In genomic region chr4:56845896-56846533, GRCm38 (mm10) we compare ENCODE assay signal across 25 mouse cellular contexts. TPM values are rescaled to one million over a fixed set of nuclear protein-coding genes. Genes with fewer than 3 reads are reported as not detected.
DNase-seq lines count a peak whose midpoint lies in the region; ATAC-seq and TF ChIP-seq lines count a peak whose summit lies in the region.
"Had no signal": no experiment of that assay in that cellular context is flagged by ENCODE, and none has a peak within 500 bp of the region (broad histone marks: within the 10 kb centered on the region; RNA-seq: fewer than 3 reads in every experiment).

No protein-coding gene starts in this region.

- DNase-seq in 3T3-L1 (ENCODE audit: low read depth, low spot score) (peak; percentile 48), ES-E14 (ENCODE audit: low read depth, low spot score) (peak; percentile 85)
- no peak for DNase-seq in spleen, postnatal 14 days (ENCODE audit: low spot score in 2 of 2)
- DNase-seq in hindbrain, embryonic 14.5 days (ENCODE audit: low spot score) = no peak
- DNase-seq in left cerebral cortex, postnatal 25 days (ENCODE audit: low spot score in 2 of 2) = no peak
- DNase-seq: adrenal gland, postnatal 10 days; B cell, adult 2 months; cerebellum, adult 11 months; cerebellum, postnatal 14 days; heart, postnatal 14 days; kidney, adult 8-10 months; kidney, postnatal 4 days; retina, postnatal 1 day; thymus, adult 2 months had no signal

- 65% methylated on average over 12 of the region's 12 CpGs for WGBS in hindbrain, embryonic 15.5 days
- 62% methylated on average over 12 of the region's 12 CpGs for WGBS in hindbrain, embryonic 12.5 days
- WGBS in embryonic facial prominence, embryonic 15.5 days = 58% methylated on average over 12 of the region's 12 CpGs
- 68% methylated on average over 12 of the region's 12 CpGs for WGBS in hindbrain, embryonic 14.5 days

- peaks cover 4% of the 10 kb centered on the region; the same call in 1 of the 2 replicates for H3K4me1 ChIP-seq in hindbrain, embryonic 15.5 days (replicated peaks)
- peaks cover 3% of the 10 kb centered on the region; the same call in 1 of the 2 replicates for H3K4me1 ChIP-seq in hindbrain, embryonic 12.5 days
- peaks cover 4 to 11% of the 10 kb centered on the region in 2 experiments; a peak in 2 of 4 replicates for H3K4me1 ChIP-seq in ES-E14 (ENCODE audit: control insufficient read depth in 2 of 2, insufficient read depth in 2 of 2, low read length in 2 of 2, poor library complexity in 1 of 2)
- peaks cover 5% of the 10 kb centered on the region; the same call in 1 of the 2 replicates for H3K4me1 ChIP-seq in embryonic facial prominence, embryonic 15.5 days
- no peaks in the 10 kb centered on the region for H3K4me1 ChIP-seq in hindbrain, embryonic 14.5 days (replicated peaks; ENCODE audit: control insufficient read depth, insufficient read depth, low read length)

- intact Hi-C loops in left cerebral cortex, postnatal 25 days (cut with DNase I) = no loop called here

- H3K9me3 ChIP-seq in hindbrain, embryonic 15.5 days = no peaks in the 10 kb centered on the region
- no peaks in the 10 kb centered on the region for H3K9me3 ChIP-seq in hindbrain, embryonic 12.5 days (replicated peaks)
- no peaks in the 10 kb centered on the region for H3K9me3 ChIP-seq in ES-E14 (ENCODE audit: control insufficient read depth, insufficient read depth, low read depth, low read length)
- H3K9me3 ChIP-seq in embryonic facial prominence, embryonic 15.5 days (replicated peaks) = no peaks in the 10 kb centered on the region
- H3K9me3 ChIP-seq in hindbrain, embryonic 14.5 days (ENCODE audit: control insufficient read depth, low read length) = 0 out of 2 replicates have a peak, but pooled peaks cover 6% of the 10 kb centered on the region
- H3K9me3 ChIP-seq: lung, embryonic 15.5 days had no signal

- H3K27ac ChIP-seq in hindbrain, embryonic 15.5 days (replicated peaks) = no peak overlapping the region
- no peak overlapping the region for H3K27ac ChIP-seq in hindbrain, embryonic 12.5 days
- peak overlapping the region; percentile 88 for H3K27ac ChIP-seq in ES-E14 (ENCODE audit: insufficient read depth, low read depth, low read length, poor library complexity, severe bottlenecking)
- 0 out of 2 replicates have a peak overlapping the region, but pooled peaks have one; percentile 2 for H3K27ac ChIP-seq in embryonic facial prominence, embryonic 15.5 days (replicated peaks)
- H3K27ac ChIP-seq in hindbrain, embryonic 14.5 days = no peak overlapping the region
- H3K27ac ChIP-seq: forebrain, embryonic 10.5 days; liver, embryonic 14.5 days; lung, embryonic 15.5 days; macrophage; midbrain, embryonic 12.5 days had no signal

- no peak overlapping the region for H3K4me2 ChIP-seq in hindbrain, embryonic 15.5 days
- no peak overlapping the region for H3K4me2 ChIP-seq in hindbrain, embryonic 12.5 days (replicated peaks)
- no peak overlapping the region for H3K4me2 ChIP-seq in embryonic facial prominence, embryonic 15.5 days (replicated peaks)
- no peak overlapping the region for H3K4me2 ChIP-seq in hindbrain, embryonic 14.5 days (replicated peaks)
- H3K4me2 ChIP-seq: heart, embryonic 12.5 days; limb, embryonic 13.5 days; lung, embryonic 15.5 days; midbrain, embryonic 12.5 days had no signal

- in situ Hi-C loops in ES-E14 (cut with MboI; ENCODE audit: low sequenced_read_pairs in 2 of 2, unreplicated experiment in 2 of 2) = no loop called here

- H3K9ac ChIP-seq in hindbrain, embryonic 15.5 days = no peak overlapping the region
- no peak overlapping the region for H3K9ac ChIP-seq in hindbrain, embryonic 12.5 days
- peak overlapping the region; percentile 80 for H3K9ac ChIP-seq in ES-E14 (ENCODE audit: insufficient read depth, low read depth, low read length, poor library complexity, severe bottlenecking)
- H3K9ac ChIP-seq in embryonic facial prominence, embryonic 15.5 days = no peak overlapping the region
- H3K9ac ChIP-seq in hindbrain, embryonic 14.5 days = no peak overlapping the region
- H3K9ac ChIP-seq: heart, embryonic 12.5 days; limb, embryonic 13.5 days; liver, embryonic 14.5 days; lung, embryonic 15.5 days; midbrain, embryonic 12.5 days had no signal

- no peak overlapping the region for H3K4me3 ChIP-seq in hindbrain, embryonic 15.5 days
- no peak overlapping the region for H3K4me3 ChIP-seq in hindbrain, embryonic 12.5 days
- H3K4me3 ChIP-seq in ES-E14 (ENCODE audit: insufficient read depth in 1 of 2, low read depth in 1 of 2, low read length in 2 of 2, poor library complexity in 1 of 2, severe bottlenecking in 1 of 2) = peak overlapping the region; percentile 42 to 82
- H3K4me3 ChIP-seq in embryonic facial prominence, embryonic 15.5 days (replicated peaks) = no peak overlapping the region
- no peak overlapping the region for H3K4me3 ChIP-seq in hindbrain, embryonic 14.5 days (replicated peaks; ENCODE audit: low read length)
- H3K4me3 ChIP-seq: forebrain, embryonic 10.5 days; heart, embryonic 12.5 days; limb, embryonic 13.5 days; lung, embryonic 15.5 days; midbrain, embryonic 12.5 days had no signal

- no peaks in the 10 kb centered on the region for H3K27me3 ChIP-seq in hindbrain, embryonic 15.5 days
- no peaks in the 10 kb centered on the region for H3K27me3 ChIP-seq in hindbrain, embryonic 12.5 days
- H3K27me3 ChIP-seq in embryonic facial prominence, embryonic 15.5 days = no peaks in the 10 kb centered on the region
- no peaks in the 10 kb centered on the region for H3K27me3 ChIP-seq in hindbrain, embryonic 14.5 days (ENCODE audit: control insufficient read depth, insufficient read depth, low read length)
- H3K27me3 ChIP-seq: heart, embryonic 12.5 days; limb, embryonic 13.5 days; lung, embryonic 15.5 days; midbrain, embryonic 12.5 days had no signal

- 0 out of 2 replicates have a peak, but pooled peaks have one; percentile 30 for ATAC-seq in hindbrain, embryonic 15.5 days (ENCODE audit: low FRiP score, low read depth)
- ATAC-seq in hindbrain, embryonic 12.5 days (ENCODE audit: low FRiP score) = no peak
- peak; percentile 36; the same call in 1 of the 2 replicates for ATAC-seq in embryonic facial prominence, embryonic 15.5 days (ENCODE audit: insufficient number of reproducible peaks, low FRiP score, low TSS enrichment, low read depth)
- no peak for ATAC-seq in hindbrain, embryonic 14.5 days (ENCODE audit: low FRiP score)
- ATAC-seq: hindbrain, embryonic 16.5 days had no signal

- peaks cover 28% of the 10 kb centered on the region for H3K36me3 ChIP-seq in hindbrain, embryonic 15.5 days
- H3K36me3 ChIP-seq in hindbrain, embryonic 12.5 days = peaks cover 31% of the 10 kb centered on the region
- peaks cover 18% of the 10 kb centered on the region for H3K36me3 ChIP-seq in ES-E14 (ENCODE audit: control insufficient read depth, insufficient read depth, low read length, poor library complexity, severe bottlenecking)
- peaks cover 18% of the 10 kb centered on the region; the same call in 1 of the 2 replicates for H3K36me3 ChIP-seq in embryonic facial prominence, embryonic 15.5 days
- peaks cover 24% of the 10 kb centered on the region for H3K36me3 ChIP-seq in hindbrain, embryonic 14.5 days (replicated peaks; ENCODE audit: control insufficient read depth, insufficient read depth)

TF ChIP-seq in ES-E14, 5 proteins besides CTCF, POLR2A, EP300 and RAD21:
- TF ChIP-seq HCFC1 (IDR thresholded peaks at IDR 0.05; ENCODE audit: borderline replicate concordance, insufficient read depth, low read length) = no peak
- TF ChIP-seq MAFK (IDR thresholded peaks at IDR 0.05; ENCODE audit: insufficient read depth, low read depth, low read length) = no peak
- no peak for TF ChIP-seq ZC3H11A (IDR thresholded peaks at IDR 0.05; ENCODE audit: borderline replicate concordance, low read depth, low read length)
- no peak for TF ChIP-seq ZNF384 (IDR thresholded peaks at IDR 0.05; ENCODE audit: low read depth, low read length)
- no peak for TF ChIP-seq CHD2 (IDR thresholded peaks at IDR 0.05; ENCODE audit: low read depth, low read length)

RNA-seq across cellular contexts. Expression of gene Ctnnal1, which starts 19.0 kb away (rescaled TPM):
- polyA plus RNA-seq in hindbrain, embryonic 15.5 days (2015; fragmentation: Nextera tagmentation; extraction: Ambion mirVana) = 15.7 and 16.2 TPM in 2 replicates
- 23.4 and 23.7 TPM in 2 replicates for polyA plus RNA-seq in hindbrain, embryonic 12.5 days (2016; fragmentation: Nextera tagmentation; extraction: Ambion mirVana)
- 62.0 and 74.2 TPM in 2 replicates for total RNA-seq in ES-E14 (2012; rRNA removed)
- polyA plus RNA-seq in embryonic facial prominence, embryonic 15.5 days (2015; fragmentation: Nextera tagmentation; extraction: Ambion mirVana) = 22.8 and 25.5 TPM in 2 replicates
- 12.2 and 16.7 TPM in 2 replicates for polyA plus RNA-seq in hindbrain, embryonic 14.5 days (2014; fragmentation: Nextera tagmentation; extraction: Ambion mirVana)
- total RNA-seq in left cerebral cortex, postnatal 25 days (2021) = 10 to 100 TPM; 15.2 TPM

RNA-seq across cellular contexts. Expression of gene Fam206a, which starts 43.9 kb away (rescaled TPM):
- 15.6 and 16.0 TPM in 2 replicates for polyA plus RNA-seq in hindbrain, embryonic 15.5 days (2015; fragmentation: Nextera tagmentation; extraction: Ambion mirVana)
- polyA plus RNA-seq in hindbrain, embryonic 12.5 days (2016; fragmentation: Nextera tagmentation; extraction: Ambion mirVana) = 22.2 and 24.1 TPM in 2 replicates
- total RNA-seq in ES-E14 (2012; rRNA removed) = 7.9 and 8.0 TPM in 2 replicates
- polyA plus RNA-seq in embryonic facial prominence, embryonic 15.5 days (2015; fragmentation: Nextera tagmentation; extraction: Ambion mirVana) = 16.2 and 17.2 TPM in 2 replicates
- polyA plus RNA-seq in hindbrain, embryonic 14.5 days (2014; fragmentation: Nextera tagmentation; extraction: Ambion mirVana) = 18.3 and 19.5 TPM in 2 replicates
- total RNA-seq in left cerebral cortex, postnatal 25 days (2021) = 10 to 100 TPM; 19.2 to 20.3 TPM

RNA-seq across cellular contexts. Expression of gene Elp1, which starts 43.9 kb away (rescaled TPM):
- 58.0 and 59.8 TPM in 2 replicates for polyA plus RNA-seq in hindbrain, embryonic 15.5 days (2015; fragmentation: Nextera tagmentation; extraction: Ambion mirVana)
- polyA plus RNA-seq in hindbrain, embryonic 12.5 days (2016; fragmentation: Nextera tagmentation; extraction: Ambion mirVana) = 73.9 and 84.9 TPM in 2 replicates
- total RNA-seq in ES-E14 (2012; rRNA removed) = 75.7 and 76.8 TPM in 2 replicates
- 38.6 and 40.7 TPM in 2 replicates for polyA plus RNA-seq in embryonic facial prominence, embryonic 15.5 days (2015; fragmentation: Nextera tagmentation; extraction: Ambion mirVana)
- 82.5 and 83.0 TPM in 2 replicates for polyA plus RNA-seq in hindbrain, embryonic 14.5 days (2014; fragmentation: Nextera tagmentation; extraction: Ambion mirVana)
- total RNA-seq in left cerebral cortex, postnatal 25 days (2021) = 10 to 100 TPM; 63.5 to 65.1 TPM

Comparison
In these comparisons a context has a peak if more than half of its experiments do, and no peak if none do; other contexts are left out.
1. ATAC-seq: peak in hindbrain, embryonic 15.5 days (single experiment) and embryonic facial prominence, embryonic 15.5 days (single experiment); none in hindbrain, embryonic 12.5 days (single experiment) and hindbrain, embryonic 14.5 days (single experiment).
2. H3K27ac ChIP-seq: peak in ES-E14 (single experiment) and embryonic facial prominence, embryonic 15.5 days (single experiment); none in hindbrain, embryonic 15.5 days (single experiment), hindbrain, embryonic 12.5 days (single experiment) and hindbrain, embryonic 14.5 days (single experiment).
3. H3K4me3 ChIP-seq: peak in ES-E14 (2 of 2); none in hindbrain, embryonic 15.5 days (single experiment), hindbrain, embryonic 12.5 days (single experiment), embryonic facial prominence, embryonic 15.5 days (single experiment) and hindbrain, embryonic 14.5 days (single experiment).
4. DNase-seq: peak in 3T3-L1 (single experiment) and ES-E14 (single experiment); none in spleen, postnatal 14 days (0 of 2), hindbrain, embryonic 14.5 days (single experiment) and left cerebral cortex, postnatal 25 days (0 of 2).